Mouse (Mus musculus): ENCODE results near the gene Atp12a. TPM values are rescaled to one million over a fixed set of nuclear protein-coding genes. Genes with fewer than 3 reads are reported as not detected.
A peak's percentile ranks its signal among the peaks of the same experiment; 100 is the strongest.

Gene Atp12a
- polyA plus RNA-seq, 1 experiment from 2014 or later: 0.13 TPM

- Histone ChIP-seq H3K9me3 (replicated peaks) (no peaks in the 10 kb centered on the region), H3K9ac (replicated peaks) (no peak overlapping the region), H3K27ac (replicated peaks) (no peak overlapping the region), H3K4me3 (replicated peaks) (no peak overlapping the region), H3K36me3 (no peaks in the 10 kb centered on the region), H3K4me2 (no peak overlapping the region), H3K27me3 (replicated peaks) (no peaks in the 10 kb centered on the region), H3K4me1 (no peaks in the 10 kb centered on the region)
- WGBS: 90% methylated on average over 4 of the region's 4 CpGs
- no peak for ATAC-seq (ENCODE audit: low FRiP score)
Measured at GRCm38 (mm10) chr14:56382366-56382765, 17.5 kb downstream of the Atp12a start.

- H3K9ac ChIP-seq (replicated peaks): no peak overlapping the region
- no peaks in the 10 kb centered on the region for H3K9me3 ChIP-seq (replicated peaks)
- no peak overlapping the region for H3K4me2 ChIP-seq
- no peak overlapping the region for H3K4me3 ChIP-seq (replicated peaks)
- no peaks in the 10 kb centered on the region for H3K27me3 ChIP-seq (replicated peaks)
- H3K4me1 ChIP-seq: no peaks in the 10 kb centered on the region
- ATAC-seq (ENCODE audit: low FRiP score): no peak
- H3K27ac ChIP-seq (replicated peaks): no peak overlapping the region
- no peaks in the 10 kb centered on the region for H3K36me3 ChIP-seq
- 60% methylated on average over 3 of the region's 3 CpGs for WGBS
Measured at GRCm38 (mm10) chr14:56390247-56390646, 25.4 kb downstream of the Atp12a start.

GRCm38 (mm10) chr14:56393704-56394312 is 28.9 kb downstream of the Atp12a start:
- Histone ChIP-seq H3K9me3 (replicated peaks) (no peaks in the 10 kb centered on the region), H3K27me3 (replicated peaks) (no peaks in the 10 kb centered on the region), H3K9ac (replicated peaks) (no peak overlapping the region), H3K4me2 (no peak overlapping the region), H3K27ac (replicated peaks) (no peak overlapping the region), H3K4me1 (no peaks in the 10 kb centered on the region), H3K36me3 (no peaks in the 10 kb centered on the region), H3K4me3 (replicated peaks) (no peak overlapping the region)
- 13% methylated on average over 2 of the region's 2 CpGs for WGBS
- no peak for ATAC-seq (ENCODE audit: low FRiP score)

- H3K9ac ChIP-seq (replicated peaks): no peak overlapping the region
- H3K4me2 ChIP-seq: no peak overlapping the region
- no peaks in the 10 kb centered on the region for H3K36me3 ChIP-seq
Measured at GRCm38 (mm10) chr14:56398001-56398400, 33.1 kb downstream of the Atp12a start.

GRCm38 (mm10) chr14:56402311-56403071 is 37.6 kb downstream of the Atp12a start, which contains the start of gene Rnf17:
TSS of gene Rnf17 (plus strand) at chr14:56402581.
- Histone ChIP-seq H3K4me3 (replicated peaks) (0 out of 2 replicates have a peak within 1 kb of the TSS, but pooled peaks have one; percentile 9), H3K27ac (replicated peaks) (no peak within 1 kb of the TSS), H3K4me2 (peak within 1 kb of the TSS; percentile 36), H3K4me1 (no peaks in the 10 kb centered on the region), H3K9me3 (replicated peaks) (no peaks in the 10 kb centered on the region), H3K36me3 (no peaks in the 10 kb centered on the region), H3K27me3 (replicated peaks) (no peaks in the 10 kb centered on the region), H3K9ac (replicated peaks) (no peak within 1 kb of the TSS)
- no peak for ATAC-seq (ENCODE audit: low FRiP score)
- 73% methylated on average over 34 of the region's 34 CpGs for WGBS

More at GRCm38 (mm10) chr14:56398001-56398400, 33.1 kb downstream of the Atp12a start:
- Histone ChIP-seq H3K9me3 (replicated peaks) (no peaks in the 10 kb centered on the region), H3K4me1 (no peaks in the 10 kb centered on the region), H3K27ac (replicated peaks) (no peak overlapping the region), H3K4me3 (replicated peaks) (no peak overlapping the region), H3K27me3 (replicated peaks) (no peaks in the 10 kb centered on the region)
- no peak; the same call in 1 of the 2 replicates for ATAC-seq (ENCODE audit: low FRiP score)

- Histone ChIP-seq H3K9ac (replicated peaks) (no peak overlapping the region), H3K27ac (replicated peaks) (no peak overlapping the region), H3K36me3 (no peaks in the 10 kb centered on the region), H3K4me1 (no peaks in the 10 kb centered on the region), H3K9me3 (replicated peaks) (no peaks in the 10 kb centered on the region), H3K4me3 (replicated peaks) (no peak overlapping the region), H3K4me2 (no peak overlapping the region), H3K27me3 (replicated peaks) (no peaks in the 10 kb centered on the region)
- no peak for ATAC-seq (ENCODE audit: low FRiP score)
- WGBS: 95% methylated on average over 2 of the region's 2 CpGs
Measured at GRCm38 (mm10) chr14:56403072-56403375, 38.2 kb downstream of the Atp12a start.

Other genes with a start within 250 kb of the Atp12a start
- gene Gzme, start 244.4 kb upstream of the Atp12a start, polyA plus RNA-seq (2015; fragmentation: Nextera tagmentation; extraction: Ambion mirVana): not detected in 2 replicates
- not detected in 2 replicates for gene Gzmd, start 232.5 kb upstream of the Atp12a start, polyA plus RNA-seq (2015; fragmentation: Nextera tagmentation; extraction: Ambion mirVana)
- not detected in 2 replicates for gene Gzmg, start 205.5 kb upstream of the Atp12a start, polyA plus RNA-seq (2015; fragmentation: Nextera tagmentation; extraction: Ambion mirVana)
- not detected in 2 replicates for gene Gzmn, start 190.5 kb upstream of the Atp12a start, polyA plus RNA-seq (2015; fragmentation: Nextera tagmentation; extraction: Ambion mirVana)
- not detected in 2 replicates for gene Gzmf, start 153.7 kb upstream of the Atp12a start, polyA plus RNA-seq (2015; fragmentation: Nextera tagmentation; extraction: Ambion mirVana)
- 0.20 TPM in 1 of 2 replicates, not detected in the other for gene Gzmc, start 130.4 kb upstream of the Atp12a start, polyA plus RNA-seq (2015; fragmentation: Nextera tagmentation; extraction: Ambion mirVana)
- 1.7 TPM in 1 of 2 replicates, not detected in the other for gene Gzmb, start 102.8 kb upstream of the Atp12a start, polyA plus RNA-seq (2015; fragmentation: Nextera tagmentation; extraction: Ambion mirVana)
- 0.64 and 1.2 TPM in 2 replicates for gene Rnf17, start 37.5 kb downstream of the Atp12a start, polyA plus RNA-seq (2015; fragmentation: Nextera tagmentation; extraction: Ambion mirVana)
- 3.9 and 5.6 TPM in 2 replicates for gene Cenpj, start 210.4 kb downstream of the Atp12a start, polyA plus RNA-seq (2015; fragmentation: Nextera tagmentation; extraction: Ambion mirVana)
- gene Parp4, start 210.6 kb downstream of the Atp12a start, polyA plus RNA-seq (2015; fragmentation: Nextera tagmentation; extraction: Ambion mirVana): 0.95 and 2.5 TPM in 2 replicates

Data from neural tube, embryonic 15.5 days (tissue).